Mouse (Mus musculus) lung, adult 2 months (tissue): ENCODE results near the gene Sbno1. TPM values are rescaled to one million over a fixed set of nuclear protein-coding genes. Genes with fewer than 3 reads are reported as not detected.
A peak's percentile ranks its signal among the peaks of the same experiment; 100 is the strongest.

Source experiments
- DNase-seq: peaks from one replicate; pipeline ENCODE4 v3.0.0; 2022
- H3K4me1 ChIP-seq: fragments of 200-500 bp; 2 replicates; pipeline ENCODE4 v1.6.1; 2011; ENCODE audit warnings: low read length; ENCODE audit not compliant: control insufficient read depth, insufficient read depth
- H3K4me3 ChIP-seq: fragments of 200-500 bp; replicated peaks from 2 replicates; pipeline ENCODE3; 2011; ENCODE audit warnings: low read depth, mild to moderate bottlenecking, control low read depth, low read length; ENCODE audit errors: extremely low read depth
- CTCF ChIP-seq: fragments of 200-500 bp; IDR thresholded peaks from 2 replicates; pipeline ENCODE4 v1.5.1; 2011; ENCODE audit warnings: mild to moderate bottlenecking, low read length, control low read depth; ENCODE audit not compliant: insufficient read depth
- POLR2A ChIP-seq: fragments of 200-500 bp; IDR thresholded peaks from 2 replicates; pipeline ENCODE4 v1.6.1; 2011; ENCODE audit warnings: low read depth, mild to moderate bottlenecking, control low read depth, low read length, borderline replicate concordance; ENCODE audit errors: extremely low read depth
- WGBS: fragments of 180-500 bp; shearing (Covaris S2); methylation state at CpG from one replicate; pipeline ENCODE4 v1.1.7; 2018; 5-methylcytosine and 5-hydroxymethylcytosine counted together
- polyA plus RNA-seq: library from polyadenylated mRNA; depleted of rRNA; stranded (reverse); fragments of >200 nt; gene quantifications from 2 replicates; pipeline ENCODE4 v1.2.3, GENCODE M21; 2012

Gene Sbno1
- polyA plus RNA-seq, 1 experiment: 19.2 TPM

DNA sequence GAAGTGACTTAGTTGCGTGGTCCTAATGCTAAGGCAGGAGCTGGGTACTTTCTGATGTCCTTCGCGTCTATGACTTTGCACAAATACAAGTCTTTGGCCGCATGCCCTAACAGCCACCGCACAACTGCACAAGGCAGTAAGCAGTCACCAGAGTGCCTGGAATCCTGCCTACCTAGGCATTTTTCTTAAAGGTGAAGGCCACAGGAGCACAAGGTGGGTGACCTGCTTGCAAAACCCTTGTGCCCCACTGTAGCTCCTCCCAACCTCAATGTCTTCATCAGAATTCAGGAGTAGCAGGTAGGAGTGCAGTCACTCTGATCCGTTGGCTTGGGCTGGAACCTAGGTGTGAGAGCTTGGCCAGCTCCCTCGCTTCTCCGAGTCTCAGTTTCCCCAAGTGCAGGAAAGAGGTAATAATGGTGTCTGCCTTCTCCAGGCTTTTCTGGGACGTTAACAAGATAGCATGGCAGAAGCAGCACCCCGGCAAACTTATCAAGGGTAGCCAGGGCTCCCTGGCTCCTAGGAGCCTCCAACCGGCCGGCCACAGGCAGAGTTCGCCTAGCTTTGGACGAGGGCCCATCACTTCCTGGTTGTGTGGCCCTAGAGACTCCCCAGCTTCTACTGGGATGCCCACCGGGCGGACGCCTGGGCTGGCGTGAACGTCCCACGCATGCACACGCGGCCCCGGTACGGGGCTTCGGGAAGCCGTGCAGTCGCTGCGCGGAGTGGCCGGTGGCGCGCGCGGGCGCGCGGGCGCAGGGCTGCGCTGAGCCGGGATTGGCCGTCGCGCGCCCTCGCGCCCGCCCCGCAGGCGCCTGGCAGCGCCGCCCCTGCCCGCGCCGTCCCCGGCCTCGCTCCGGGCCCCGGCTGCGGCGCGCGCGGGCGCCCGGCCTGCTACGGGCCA, 19.1 kb upstream of the Sbno1 start:
- DNase-seq: peak; percentile 72
- 12% methylated on average over 66 of the region's 66 CpGs for WGBS
- peaks cover 19% of the 10 kb centered on the region for H3K4me1 ChIP-seq
- H3K4me3 ChIP-seq: peak overlapping the region; percentile 83
- TF ChIP-seq CTCF (no peak), POLR2A (peak; percentile 69; the same call in 1 of the 2 replicates)

DNA sequence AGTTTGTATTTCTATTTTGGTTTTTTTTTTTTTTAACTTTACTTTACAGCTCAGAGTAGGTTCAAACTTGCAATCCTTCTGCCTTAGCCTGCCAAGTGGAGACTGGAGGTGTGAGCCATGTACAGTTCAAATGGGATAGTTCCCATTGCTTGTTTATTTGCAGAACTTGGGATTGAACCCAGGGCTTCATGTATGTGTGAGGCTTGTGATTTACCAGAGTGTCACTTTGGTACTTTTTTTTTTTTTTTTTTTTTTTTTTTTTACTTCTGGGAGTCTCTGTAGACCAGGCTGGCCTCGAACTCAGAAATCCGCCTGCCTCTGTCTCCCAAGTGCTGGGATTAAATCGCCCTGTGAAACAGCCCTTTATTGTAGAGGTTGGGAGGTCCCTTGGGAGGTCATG, 18.4 kb upstream of the Sbno1 start:
- no peak overlapping the region for H3K4me3 ChIP-seq
- peaks cover 19% of the 10 kb centered on the region for H3K4me1 ChIP-seq
- TF ChIP-seq CTCF (no peak), POLR2A (no peak)
- WGBS: 69% methylated on average over 3 of the region's 3 CpGs
- no peak for DNase-seq

DNA sequence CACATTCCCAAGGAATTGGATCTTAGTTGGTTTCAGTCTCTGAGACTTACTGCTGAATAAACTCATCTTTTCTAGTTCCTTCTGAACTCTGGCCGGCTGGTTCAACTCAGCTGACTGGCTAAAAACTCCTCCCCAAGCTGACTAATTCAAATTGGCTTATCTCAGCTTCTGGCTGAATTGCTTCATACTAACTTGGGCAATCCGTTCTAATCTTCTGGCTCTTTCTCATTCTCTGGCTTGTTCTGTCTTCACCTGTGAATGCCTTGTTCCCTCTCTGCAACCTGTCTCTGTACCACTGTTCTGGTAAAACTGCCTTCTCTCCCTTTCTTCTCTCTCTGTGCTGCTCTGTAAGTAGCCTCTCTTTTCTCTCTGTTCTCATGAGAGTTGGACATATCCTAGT, 16.8 kb upstream of the Sbno1 start:
- no peak for TF ChIP-seq CTCF
- no peak for TF ChIP-seq POLR2A
- WGBS: 44% methylated on average over 2 of the region's 2 CpGs
- Histone ChIP-seq H3K4me3 (no peak overlapping the region), H3K4me1 (peaks cover 19% of the 10 kb centered on the region)
- DNase-seq: no peak

DNA sequence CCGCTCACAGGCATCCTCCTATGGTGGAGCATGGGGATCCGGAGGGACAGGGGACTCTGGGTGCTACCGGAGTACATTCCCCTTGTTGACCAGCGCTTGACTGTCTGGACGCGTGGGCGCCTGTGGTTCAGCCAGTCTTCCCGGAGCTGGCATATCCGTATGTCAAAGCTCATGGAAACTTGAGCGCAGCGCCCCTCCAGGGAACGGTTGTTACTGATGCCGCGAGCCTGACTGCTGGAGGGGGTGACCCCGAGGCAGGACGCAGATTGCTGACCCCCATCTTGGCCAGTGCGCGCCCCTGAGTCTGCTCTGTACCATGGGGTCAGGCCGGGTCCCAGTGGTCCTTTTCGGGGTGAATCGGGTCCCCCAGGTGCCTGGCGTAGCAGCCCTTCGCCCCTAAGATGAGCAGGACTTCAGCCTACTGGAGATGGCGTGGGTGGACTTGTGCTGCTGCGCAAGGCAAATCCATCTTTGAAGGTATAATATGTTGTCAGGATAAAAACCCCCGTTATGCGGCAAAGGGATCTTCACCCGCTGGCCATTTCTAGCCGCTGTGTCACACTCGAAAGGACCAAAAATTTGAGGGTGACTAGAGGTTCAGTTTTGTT, 14.4 kb upstream of the Sbno1 start:
- WGBS: under 1% methylated on average over 30 of the region's 30 CpGs
- TF ChIP-seq POLR2A (no peak), CTCF (peak; percentile 33)
- DNase-seq: no peak
- Histone ChIP-seq H3K4me3 (peak overlapping the region; percentile 74), H3K4me1 (peaks cover 5% of the 10 kb centered on the region; the same call in 1 of the 2 replicates)

DNA sequence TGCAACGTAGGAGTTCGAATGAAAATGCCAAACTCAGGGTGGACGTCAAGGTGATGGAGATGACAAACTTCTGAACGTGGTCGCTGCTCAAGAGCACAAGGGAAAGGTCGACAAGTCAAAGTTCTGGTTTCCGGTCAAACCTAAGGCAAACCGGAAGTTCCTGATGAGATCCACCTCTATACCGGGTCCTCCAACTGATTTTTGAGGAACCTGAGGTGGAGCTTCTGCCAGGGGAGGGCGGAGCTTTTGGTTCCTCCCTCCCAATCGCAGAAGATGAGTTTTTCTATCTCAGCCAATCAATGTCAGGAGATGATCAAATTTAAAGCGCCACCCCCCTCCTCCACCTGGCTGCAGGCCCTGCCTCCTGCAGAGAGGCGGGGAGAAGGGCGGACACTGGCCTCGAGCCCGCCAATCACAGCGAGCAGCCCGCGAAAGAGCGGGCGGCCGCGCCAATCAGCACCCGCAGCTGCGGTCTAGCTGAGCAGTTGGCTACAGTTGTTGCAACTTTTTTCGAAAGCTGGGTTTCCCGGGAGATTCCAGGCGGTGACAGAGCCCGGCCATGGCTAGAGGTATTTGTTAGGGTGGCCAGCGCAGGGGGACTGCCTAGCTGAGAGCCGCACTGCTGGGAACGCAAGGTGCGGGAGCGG, 13.8 kb upstream of the Sbno1 start, which contains the start of gene Kmt5a:
TSS of gene Kmt5a (plus strand) at position 484 of the 647 bp plus-strand sequence.
- under 1% methylated on average over 34 of the region's 34 CpGs for WGBS
- peak; percentile 24; the same call in 1 of the 2 replicates for TF ChIP-seq POLR2A
- no peak for TF ChIP-seq CTCF

DNA sequence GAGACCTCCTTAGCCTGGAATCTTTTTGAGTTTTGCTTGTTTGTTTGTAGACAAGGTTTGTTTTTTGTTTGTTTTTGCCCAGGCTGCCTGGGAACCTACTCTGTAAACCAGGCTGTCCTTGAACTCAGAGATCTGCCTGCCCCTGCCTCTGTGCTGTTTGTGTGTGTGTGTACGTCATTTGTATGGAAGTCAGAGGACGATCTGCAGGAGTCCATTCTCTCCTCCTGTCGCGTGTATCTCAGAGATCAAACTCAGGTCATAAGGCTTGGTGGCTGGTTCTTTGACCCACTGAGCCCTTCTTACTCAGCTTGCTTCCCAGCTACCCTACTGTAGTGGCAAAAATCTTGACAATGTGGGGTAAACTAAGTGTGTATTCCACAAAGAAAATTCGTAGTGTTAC, 12.9 kb upstream of the Sbno1 start:
- H3K4me1 ChIP-seq: no peaks in the 10 kb centered on the region
- TF ChIP-seq CTCF (no peak), POLR2A (no peak)
- H3K4me3 ChIP-seq: no peak overlapping the region
- no peak for DNase-seq
- WGBS: 58% methylated on average over 5 of the region's 5 CpGs

More for the DNA sequence above, 13.8 kb upstream of the Sbno1 start, which contains the start of gene Kmt5a:
- Histone ChIP-seq H3K4me1 (peaks cover 2% of the 10 kb centered on the region; the same call in 1 of the 2 replicates), H3K4me3 (peak within 1 kb of the TSS; percentile 74)
- DNase-seq: peak; percentile 96

DNA sequence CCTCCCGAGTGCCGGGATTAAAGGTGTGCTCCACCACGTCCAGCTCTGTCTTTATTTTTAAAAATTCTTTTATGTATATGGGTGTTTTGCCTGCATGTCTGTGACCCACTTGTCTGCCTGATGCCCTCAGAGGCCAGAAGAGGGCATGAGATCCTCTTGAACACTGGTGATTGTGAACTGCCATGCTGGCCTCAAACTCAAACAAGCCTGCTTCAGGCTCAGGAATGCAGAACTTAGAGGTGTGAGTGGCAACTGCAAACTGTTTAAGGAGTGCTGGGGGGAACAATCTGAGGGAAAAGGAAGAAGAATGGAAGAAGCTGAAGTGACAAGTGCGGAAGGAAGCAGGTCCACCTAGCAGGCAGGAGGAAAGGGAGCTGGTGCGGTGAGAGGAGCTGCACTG, 12.4 kb upstream of the Sbno1 start:
- no peak overlapping the region for H3K4me3 ChIP-seq
- TF ChIP-seq CTCF (peak; percentile 62), POLR2A (no peak)
- H3K4me1 ChIP-seq: no peaks in the 10 kb centered on the region
- WGBS: 63% methylated on average over 5 of the region's 5 CpGs
- peak; percentile 48 for DNase-seq

DNA sequence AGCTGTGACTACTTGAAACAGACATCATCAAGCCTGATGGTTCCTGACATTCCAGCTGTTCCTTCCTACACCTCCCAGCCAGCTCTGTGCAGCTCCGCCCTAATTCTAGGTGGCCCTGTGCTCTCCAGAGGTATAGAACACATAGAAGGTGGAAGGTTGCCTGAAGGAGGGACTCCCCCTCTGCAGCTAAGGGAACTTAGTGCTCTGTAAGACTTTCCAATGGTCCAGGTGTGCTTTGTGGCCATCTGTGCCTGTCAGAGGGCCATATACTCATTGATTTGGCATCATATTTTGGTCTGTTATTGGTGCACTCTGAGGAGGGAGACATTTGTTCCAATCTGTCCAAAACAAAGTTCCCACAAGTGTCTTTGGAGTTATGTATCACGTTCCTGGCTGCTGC, 7.2 kb upstream of the Sbno1 start:
- WGBS: 66% methylated on average over 2 of the region's 2 CpGs
- no peak for DNase-seq
- Histone ChIP-seq H3K4me1 (no peaks in the 10 kb centered on the region), H3K4me3 (no peak overlapping the region)
- no peak for TF ChIP-seq CTCF
- no peak for TF ChIP-seq POLR2A

DNA sequence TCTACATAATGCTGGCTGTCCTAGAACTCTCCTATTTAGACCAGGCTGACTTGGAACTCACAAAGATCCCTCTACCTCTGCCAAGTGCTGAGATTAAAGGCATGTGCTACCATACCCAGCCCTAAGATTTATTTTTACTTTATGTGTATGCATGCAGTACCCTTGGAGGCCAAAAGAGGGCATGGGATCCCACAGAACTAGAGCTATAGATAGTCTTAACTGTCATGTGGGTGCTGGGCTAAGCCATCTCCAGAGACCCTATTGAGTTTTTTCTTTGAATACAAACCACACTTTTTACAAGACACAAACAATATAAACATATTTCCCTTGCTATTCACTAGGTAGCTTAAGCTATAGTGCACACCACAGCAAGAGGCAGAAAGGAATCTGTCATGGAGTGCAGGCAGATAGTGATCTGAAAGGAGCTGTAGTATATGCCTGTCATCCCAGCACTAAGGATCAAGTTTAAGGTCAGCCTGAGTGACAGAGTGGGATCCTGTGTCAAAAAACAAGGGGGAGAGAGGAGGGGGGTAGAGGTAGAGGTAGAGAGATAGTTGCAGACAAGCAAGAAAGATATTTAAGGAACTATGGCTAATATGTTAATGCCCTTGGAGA, 6.7 kb upstream of the Sbno1 start:
- no peak overlapping the region for H3K4me3 ChIP-seq
- no peaks in the 10 kb centered on the region for H3K4me1 ChIP-seq
- TF ChIP-seq CTCF (peak; percentile 38; the same call in 1 of the 2 replicates), POLR2A (no peak)
- DNase-seq: peak; percentile 54
